Mouse (Mus musculus) granulocyte monocyte progenitor cell, adult 5-6 weeks (primary cell): ENCODE measurements around the gene AC131692.1. TPM values are rescaled to one million over a fixed set of nuclear protein-coding genes. Genes with fewer than 3 reads are reported as not detected.
A peak's percentile ranks its signal among the peaks of the same experiment; 100 is the strongest.
"Not testable (repeated sequence)": the region's sequence is repeated elsewhere in the genome, so short reads cannot be mapped to it uniquely, and the experiment has no call there.

Experiments
- ATAC-seq: replicated peaks from 2 replicates; pipeline ENCODE4 v1.8.0; 2016; ENCODE audit warnings: mild to moderate bottlenecking, moderate TSS enrichment, inconsistent platforms; ENCODE audit not compliant: poor library complexity, severe bottlenecking
- total RNA-seq, 2 experiments: library from RNA; stranded (forward) in 1 of 2; stranded (reverse) in 1 of 2; fragments of 200-712, 200-1000 nt in 1 of 2; fragments of >200 nt in 1 of 2; fragmentation: Nextera tagmentation in 1 of 2; gene quantifications; 2 replicates each; pipeline ENCODE4 v1.2.3; 2014 to 2017

AC131692.1 gene
- total RNA-seq, 2 experiments from 2014 or later, result 2.2 TPM; not detected in 1

DNA sequence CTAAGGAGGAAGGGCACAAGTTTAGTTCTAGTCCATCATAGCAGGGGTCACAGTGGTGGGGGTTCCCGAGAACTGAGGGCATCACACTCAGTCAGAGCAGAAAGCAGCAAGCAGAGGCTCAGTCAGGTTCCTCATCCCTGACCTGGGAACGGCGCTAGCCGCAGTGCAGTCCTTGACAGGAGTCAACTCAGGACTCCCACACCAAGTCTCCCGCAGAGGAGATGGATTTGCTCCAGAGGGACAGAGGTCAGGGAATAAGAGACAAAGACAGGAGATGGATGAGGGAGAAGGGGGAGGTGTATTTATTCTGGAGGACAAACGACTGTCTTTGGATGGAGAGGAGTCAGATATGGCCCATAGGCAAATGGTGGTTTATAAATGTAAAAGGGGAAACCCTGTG, 18.9 kb downstream of the AC131692.1 start:
- ATAC-seq, result no peak

DNA sequence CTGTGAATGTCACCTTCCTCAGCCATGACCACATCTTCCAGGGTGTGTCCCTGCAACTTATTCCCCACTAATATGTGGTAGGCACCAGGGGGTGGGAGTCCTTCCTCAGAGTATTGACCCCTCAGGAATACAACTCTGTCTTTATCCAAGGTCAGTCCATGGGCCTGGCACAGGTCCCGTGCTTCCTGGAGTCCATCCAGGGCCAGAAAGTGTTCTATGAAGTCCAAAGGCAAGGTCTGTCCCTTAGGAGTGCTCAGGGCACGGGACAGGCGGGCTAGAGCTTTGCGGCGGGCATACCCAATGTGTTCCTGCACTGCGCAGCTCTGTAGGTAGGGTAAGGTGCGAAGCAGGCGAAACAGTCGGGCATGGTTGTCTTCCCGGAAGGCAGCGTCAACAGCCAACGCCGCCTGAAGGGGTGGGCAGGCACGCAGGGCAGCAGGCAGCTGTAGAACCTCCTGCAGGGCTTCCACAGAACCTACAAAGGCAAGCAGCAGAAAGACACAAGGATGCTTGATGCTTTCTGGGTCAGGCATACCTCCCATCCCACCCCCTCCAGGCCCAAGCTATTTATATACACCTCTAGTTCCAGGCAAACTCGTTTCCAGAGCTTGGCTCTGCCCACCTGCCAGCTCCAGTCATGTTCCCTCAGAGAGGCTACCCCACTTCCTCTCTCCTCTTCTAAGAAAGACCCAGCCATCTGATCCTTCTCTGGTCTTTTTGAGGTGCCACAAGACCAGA, 22.1 kb downstream of the AC131692.1 start:
- no peak for ATAC-seq

DNA sequence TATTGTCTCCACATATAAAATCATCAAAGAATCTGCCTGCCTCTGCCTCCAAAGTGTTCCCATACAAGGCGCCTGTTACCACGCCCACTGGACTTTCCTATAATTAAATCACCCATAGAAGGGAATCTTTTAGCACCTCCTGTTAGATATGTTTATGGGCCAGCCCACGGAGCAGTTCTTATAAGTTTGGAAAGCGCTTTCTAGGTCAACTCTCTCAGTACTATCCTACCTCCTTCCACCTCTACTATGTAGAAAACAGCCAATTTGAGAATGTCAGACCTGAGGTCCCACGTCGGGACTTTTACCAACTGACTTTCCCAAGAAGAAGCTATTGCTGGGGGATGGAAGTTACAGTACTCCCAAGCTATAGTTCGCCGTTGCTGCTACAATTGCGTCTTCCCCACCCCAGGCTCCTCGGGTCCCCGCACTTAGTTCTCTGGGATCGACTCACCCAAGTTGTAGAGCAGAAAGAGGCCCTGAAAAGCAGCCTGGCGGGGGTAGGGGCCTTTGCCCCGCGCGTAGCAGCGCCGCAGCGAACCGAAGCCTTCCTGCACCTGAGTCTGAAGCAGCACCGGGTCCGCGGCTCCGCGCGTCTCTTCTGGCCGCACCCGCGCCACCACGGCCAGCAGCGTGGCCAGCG, 23.2 kb downstream of the AC131692.1 start:
- ATAC-seq, result no peak

DNA sequence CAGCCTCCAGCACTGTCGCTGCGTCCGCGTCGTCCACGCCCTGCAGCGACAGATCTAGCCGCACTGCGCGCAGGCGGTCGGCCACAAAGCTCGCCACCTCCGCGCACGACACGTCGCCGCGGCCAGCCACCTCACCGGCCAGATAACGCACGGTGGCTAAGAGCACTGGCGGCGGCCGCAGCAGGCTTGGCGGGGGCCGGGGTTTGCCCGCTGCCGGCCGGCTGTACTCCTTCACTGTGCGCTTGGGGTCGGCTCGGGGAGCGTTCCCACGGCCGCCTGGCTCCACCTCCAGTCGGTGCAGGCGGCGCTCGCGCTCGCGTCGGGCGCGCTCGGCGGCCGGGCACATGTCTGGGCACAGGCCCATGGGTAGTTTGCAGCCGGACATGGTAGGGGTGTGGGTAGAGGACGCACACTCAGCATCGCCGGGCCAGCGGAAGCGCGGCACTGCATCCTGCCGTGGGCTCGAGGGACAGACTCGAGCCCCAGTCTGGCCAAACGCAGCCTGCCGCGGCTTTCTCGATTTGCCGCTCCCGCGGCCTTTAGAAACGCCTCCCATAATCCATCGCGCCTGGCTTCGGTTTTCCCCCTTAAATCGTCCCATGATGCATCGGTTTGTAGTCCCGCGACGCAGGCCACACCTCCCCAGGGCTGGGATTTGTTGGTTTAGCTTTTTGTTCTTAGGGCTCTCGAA, 23.9 kb downstream of the AC131692.1 start, which contains the start of gene Sac3d1:
Gene Sac3d1 (minus strand): TSS at position 665 of the 691 bp plus-strand sequence.
- peak; percentile 83 for ATAC-seq

DNA sequence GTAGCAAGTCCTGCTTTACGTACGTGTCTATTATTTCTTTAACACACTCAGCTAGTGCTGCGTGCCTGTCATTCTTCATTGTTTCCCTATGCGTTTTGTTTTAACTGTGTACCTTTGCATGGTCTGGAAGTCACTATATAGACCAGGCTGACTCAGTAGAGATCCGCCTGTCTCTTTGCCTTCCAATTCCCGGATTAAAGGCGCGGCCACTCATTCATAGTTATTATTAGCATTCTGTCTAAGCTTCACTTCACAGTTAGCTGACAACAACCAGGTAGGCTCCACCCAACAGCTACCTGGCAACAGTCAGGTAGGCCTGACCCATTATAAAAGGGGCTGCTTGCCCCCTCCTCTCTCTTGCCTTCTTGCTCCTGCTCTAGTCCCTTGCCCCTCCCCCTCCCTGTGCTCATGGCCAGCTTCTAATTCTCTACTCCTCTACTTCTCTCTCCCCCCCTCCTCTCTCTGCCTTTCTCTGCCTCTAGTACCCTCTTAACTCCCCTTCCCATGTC, 24.5 kb downstream of the AC131692.1 start:
- no peak for ATAC-seq

DNA sequence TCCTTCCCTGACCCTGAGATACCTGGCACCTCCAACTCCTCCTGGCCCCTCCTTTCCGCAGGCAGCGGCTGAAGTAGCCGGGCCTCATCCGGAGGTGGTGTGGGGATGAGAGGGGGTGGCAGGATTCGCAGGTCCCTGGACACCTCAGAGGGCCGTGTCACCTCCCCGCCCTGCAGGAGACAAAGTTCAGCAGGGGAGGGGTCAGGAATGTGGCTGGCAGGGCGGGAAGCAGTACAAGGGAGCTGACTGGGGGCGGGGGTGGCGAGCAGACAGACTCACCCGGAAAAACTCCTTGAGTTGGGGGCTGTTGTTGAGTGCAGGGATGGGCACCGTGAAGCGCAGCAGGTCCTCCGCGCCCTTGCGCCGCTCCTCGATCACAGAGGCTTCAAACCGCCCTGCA, 27.5 kb downstream of the AC131692.1 start:
- ATAC-seq, result no peak

DNA sequence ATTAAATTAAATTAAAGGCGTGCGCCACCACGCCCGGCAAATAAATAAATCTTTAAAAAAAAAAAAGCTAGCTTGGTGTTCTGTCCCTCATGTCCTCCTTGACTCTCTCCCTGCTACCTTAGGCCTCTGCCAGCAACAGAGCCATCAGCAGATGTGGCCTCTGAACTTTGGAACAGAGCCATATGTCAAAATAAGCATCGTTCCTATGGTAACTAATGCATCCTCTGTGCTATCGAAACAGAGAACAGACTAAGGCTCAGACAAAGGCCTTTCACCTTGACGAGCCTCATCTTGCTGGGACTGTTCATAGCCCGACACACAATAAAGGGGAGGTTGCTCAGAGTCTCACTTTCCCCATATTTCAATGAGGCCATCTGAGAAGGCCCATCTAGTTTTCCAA, 29.1 kb downstream of the AC131692.1 start:
- ATAC-seq, result no peak

DNA sequence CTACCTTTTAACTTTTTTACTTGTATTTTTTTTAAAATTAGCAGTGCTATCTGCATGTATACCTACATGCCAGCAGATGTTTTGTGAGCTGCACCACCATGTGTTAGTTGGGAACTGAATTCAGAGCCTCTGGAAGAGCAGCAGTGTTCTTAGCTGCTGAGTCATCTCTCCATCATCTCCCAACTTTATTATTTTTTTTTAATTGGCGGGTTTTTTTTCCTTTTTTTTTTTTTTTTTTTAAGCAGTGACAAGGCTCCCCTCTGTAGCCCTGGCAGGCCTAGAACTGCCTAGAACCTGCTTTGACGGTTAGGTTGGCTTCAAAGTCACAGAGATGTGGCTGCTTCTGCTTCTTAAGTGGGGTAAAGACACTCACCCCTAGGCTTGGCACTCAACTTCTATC, 30.7 kb downstream of the AC131692.1 start:
- ATAC-seq, result no peak

DNA sequence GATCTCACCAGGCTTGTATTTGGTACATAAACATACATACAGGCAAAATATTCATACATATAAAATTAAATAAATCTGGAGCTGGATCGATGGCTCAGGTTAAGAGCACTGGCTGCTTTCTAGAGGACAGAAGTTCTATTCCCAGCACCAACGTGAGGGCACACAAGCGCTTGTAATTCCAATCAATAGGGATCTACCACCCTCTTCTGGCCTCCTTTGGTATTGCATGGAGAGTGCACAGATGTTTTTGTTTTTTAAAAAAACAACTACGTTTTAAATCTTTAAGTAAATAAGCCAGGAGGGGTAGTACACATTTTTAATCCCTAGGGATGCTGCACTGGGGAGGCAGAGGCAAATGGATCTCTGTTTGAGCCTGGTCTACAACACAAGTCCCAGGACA, 32.1 kb downstream of the AC131692.1 start:
- ATAC-seq, result no peak

DNA sequence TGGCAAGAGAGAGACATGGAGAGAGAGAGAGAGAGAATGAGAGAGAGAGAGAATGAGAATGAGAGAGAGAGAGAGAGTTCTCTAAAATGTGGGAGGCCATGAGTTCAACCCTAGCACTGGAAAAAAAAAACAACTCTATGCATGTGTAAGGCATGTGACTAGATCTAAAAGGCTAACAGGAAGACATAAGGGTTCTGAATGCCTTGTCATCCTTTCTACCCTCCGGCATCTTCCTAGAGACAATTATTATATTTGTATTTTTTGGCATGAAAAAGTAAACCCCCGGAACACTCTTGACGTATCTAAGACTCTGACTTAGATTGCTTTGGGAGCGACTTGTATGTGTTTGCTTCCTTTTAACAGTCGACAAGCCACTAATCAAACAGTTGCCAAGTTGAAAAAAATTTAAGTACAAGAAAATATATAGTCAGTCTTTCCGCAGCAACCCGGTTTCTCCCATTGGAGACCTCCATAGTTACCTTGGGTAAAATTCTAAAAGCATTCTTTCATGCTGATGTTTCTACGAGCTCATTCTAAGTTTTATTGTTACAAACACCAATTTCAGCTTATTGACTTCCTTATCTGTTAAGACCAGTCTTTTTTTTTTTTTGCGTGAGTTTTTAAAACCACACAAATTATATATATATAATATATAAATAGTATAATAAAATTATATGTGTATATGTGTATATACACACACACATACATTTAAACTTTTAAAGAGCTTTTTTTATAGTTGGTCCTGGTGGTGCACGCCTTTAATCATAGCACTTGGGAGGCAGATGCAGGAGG, 32.8 kb downstream of the AC131692.1 start:
- ATAC-seq, result no peak

DNA sequence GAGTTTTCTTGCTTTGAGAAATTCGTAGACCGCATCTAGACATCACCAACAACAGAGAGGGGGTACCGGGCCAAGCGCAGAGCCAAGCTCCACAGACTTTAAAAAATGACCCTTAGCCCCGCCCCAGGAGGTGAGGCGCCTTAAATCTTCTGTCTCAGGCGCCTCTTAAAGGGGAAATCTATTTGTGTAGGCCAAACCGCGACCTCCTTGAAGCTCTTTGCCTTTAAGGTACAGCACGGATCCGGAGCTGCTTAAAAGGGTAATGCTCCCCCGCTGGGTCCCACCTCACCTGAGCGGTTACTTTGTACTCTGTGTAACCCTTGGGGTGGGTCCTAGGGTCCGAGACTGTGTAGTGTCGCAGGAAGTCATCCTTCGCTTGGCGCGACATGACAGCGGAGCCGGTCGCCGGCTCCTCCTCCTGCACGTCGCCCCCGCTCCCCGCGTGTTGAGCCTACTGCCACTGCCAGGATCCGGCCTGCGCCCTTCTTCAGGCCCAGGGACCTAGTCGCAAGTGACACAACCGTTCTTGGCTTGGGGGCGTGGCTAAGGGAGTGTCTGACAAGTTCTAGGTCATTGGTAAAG, 33.6 kb downstream of the AC131692.1 start, which contains the start of gene Snx15:
Gene Snx15 (minus strand): TSS at position 545 of the 582 bp plus-strand sequence.
- peak; percentile 92 for ATAC-seq

DNA sequence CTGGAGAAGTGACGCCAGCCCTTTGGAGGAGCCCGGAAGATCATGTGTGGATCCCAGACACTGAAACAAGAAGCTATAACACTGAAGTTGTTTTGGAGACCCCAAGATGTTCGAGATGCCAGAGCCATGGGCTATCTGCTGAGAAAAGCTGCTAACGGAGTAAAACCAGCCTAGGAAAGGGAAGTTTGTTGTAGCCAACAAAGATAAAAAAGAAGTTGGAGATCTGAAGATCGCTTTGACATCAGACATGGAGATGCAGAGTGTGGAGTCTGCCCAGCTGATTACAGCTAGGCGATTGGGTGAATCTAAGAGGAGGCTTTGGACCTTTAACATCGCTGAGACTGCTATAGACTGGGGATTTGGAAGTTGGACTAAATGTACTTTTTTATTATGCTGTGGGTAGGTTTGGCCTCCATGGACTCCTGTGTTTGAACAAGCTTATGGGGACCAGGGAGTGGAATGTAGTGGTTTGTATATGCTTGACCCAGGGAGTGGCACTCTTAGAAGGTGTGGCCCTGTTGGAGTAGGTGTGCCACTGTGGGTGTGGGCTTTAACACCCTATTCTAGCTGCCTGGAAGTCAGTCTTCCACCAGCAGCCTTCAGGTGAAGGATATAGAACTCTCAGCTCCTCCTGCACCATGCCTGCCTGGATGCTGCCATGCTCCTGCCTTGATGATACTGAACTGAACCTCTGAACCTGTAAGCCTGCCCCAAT, 36.4 kb downstream of the AC131692.1 start:
- ATAC-seq, result not testable (repeated sequence)

DNA sequence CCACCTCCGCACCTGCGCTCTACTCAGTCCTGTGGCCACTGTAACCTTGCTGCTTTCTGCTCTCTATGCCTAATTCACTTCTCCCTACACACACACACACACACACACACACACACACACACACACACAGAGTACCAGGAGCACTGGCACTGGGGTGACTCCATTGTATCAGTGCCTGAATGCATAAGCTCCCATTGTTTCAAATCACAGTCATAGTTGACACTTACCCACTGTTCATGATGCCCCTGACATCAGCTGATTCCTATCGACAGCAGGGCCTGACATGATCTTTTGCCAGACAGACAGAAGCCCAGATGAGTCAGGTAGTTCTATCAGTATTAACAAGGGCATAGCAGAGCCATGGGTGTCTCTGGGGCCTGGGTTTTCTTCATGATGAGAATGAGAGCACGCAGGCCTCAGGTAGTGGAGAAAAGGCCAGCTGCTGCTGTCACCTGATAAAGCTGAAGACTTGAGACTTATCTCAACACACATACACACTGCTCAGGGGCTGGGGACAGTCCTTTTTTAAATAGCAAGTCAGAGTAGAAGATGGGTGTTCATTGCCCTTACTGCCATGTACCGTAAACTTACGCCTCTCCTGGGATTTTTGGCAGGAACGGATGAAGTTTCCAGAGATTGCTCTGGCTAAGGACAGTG, 38.1 kb downstream of the AC131692.1 start:
- no peak for ATAC-seq

DNA sequence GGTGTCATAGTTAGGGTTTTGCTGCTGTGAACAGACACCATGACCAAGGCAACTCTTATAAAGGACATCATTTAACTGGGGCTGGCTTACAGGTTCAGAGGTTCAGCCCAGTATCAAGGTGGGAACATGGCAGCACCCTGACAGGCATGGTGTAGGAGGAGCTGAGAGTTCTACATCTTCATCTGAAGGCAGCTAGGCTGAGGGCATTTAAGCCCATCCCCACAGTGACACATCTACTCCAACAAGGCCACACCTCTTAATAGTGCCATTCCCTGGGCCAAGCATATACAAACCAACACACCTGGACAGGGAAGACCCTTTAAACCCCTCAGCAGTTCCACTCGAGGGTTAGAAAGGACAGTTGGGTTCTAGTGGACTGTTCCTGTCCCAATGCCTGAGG, 39.0 kb downstream of the AC131692.1 start:
- ATAC-seq, result not testable (repeated sequence)

DNA sequence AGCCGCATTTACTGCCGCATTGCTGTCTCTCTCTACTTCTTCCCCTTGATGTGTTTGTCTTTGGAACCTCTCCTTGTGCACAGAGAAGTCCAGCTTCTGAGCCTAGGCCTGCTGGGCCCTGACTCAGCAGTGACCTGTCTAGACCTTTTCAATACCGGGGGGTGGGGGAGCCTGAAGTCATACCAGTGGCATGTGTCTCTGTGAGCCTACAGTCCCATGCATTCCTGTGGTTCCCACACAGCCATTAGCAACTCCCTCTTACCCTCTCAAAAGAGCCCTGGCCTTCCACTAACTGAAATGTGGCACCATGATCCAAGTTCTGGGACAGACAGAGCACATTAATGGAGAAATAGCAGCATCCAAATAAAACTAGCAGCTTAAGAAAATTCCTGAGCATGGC, 42.2 kb downstream of the AC131692.1 start:
- ATAC-seq, result no peak

DNA sequence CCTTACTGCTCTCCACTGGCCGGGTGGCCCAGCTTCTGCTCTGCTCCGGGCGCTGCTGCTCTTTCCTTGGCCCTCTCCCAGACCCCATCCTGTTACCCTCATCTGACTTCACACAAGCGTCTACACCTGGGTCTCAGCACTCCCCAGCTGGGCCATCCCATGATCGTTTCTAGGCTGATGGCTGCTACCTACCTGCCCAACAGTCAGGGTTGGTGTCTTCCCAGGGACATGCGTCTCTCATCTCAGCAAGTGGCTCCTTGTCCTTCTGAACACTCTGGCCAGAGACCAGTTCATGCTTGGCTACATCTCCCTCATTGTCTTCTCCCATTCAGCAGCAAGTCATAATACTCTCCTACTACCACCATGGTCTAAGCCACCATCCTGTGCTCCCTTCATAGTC, 45.5 kb downstream of the AC131692.1 start:
- no peak for ATAC-seq

DNA sequence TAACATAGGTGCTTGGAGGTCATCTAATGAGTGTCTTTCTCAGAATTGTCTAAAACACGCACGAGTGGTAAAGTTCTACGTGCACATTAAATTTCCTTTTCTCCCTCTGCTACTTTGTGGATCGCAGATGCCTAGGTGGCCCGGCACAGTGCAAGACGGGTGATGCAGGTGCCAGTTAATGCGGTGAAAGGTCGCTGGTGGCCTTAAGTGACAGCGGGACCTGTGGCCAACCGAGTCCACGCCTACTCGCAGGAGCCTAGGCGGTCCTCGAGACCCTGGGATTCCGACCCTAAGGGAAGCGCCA, 46.1 kb downstream of the AC131692.1 start:
- peak; percentile 33; the same call in 1 of the 2 replicates for ATAC-seq

DNA sequence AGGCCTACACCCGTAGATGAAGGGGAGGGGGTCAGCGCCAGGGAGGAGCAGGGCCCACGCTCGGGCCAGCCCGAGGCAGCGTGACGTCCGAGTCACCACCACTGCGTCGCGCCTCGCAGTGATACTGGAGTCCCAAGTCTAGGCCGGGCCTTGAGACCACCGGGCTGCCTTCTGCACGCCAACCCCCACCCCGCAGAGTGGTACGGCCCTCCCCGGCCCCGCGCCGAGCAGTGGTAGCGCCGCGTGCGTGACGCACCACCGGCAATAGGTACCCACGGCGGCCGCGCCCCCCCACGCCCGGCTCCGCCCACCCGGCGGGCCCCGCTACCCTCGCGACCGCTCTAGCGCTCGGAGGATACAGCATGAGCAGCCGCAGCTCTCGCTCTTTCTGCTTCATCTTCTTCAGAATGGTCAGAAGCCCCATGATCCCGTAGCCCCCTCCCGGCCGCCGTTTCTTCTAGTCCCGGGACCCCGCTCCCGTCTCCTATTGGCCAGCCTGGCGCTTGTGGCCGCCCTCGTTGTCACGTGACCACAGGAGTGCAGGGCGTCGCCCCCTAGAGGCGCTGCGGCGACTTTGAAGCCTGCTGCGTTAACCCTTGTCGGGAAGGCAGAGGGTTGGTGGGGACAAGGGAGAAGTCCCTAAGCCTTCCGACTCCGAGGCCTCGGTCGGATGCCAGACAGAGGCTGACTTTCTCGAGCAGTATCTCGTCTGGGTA, 46.6 kb downstream of the AC131692.1 start, which contains the start of gene Batf2:
Gene Batf2 (plus strand): TSS at position 306 of the 716 bp plus-strand sequence.
- peak; percentile 79 for ATAC-seq
